Mouse (Mus musculus) ES-E14 (cell line): ENCODE data around the gene Prss48.

Source experiments
- CHD2 ChIP-seq: IDR thresholded peaks from 2 replicates; pipeline ENCODE4 v1.6.1; 2014; ENCODE audit warnings: mild to moderate bottlenecking, low read depth, low read length, inconsistent platforms
- HCFC1 ChIP-seq: IDR thresholded peaks from 2 replicates; pipeline ENCODE4 v1.6.1; 2012; ENCODE audit warnings: low read length, inconsistent platforms, borderline replicate concordance; ENCODE audit not compliant: insufficient read depth
- MAFK ChIP-seq: IDR thresholded peaks from 2 replicates; pipeline ENCODE4 v1.6.1; 2014; ENCODE audit warnings: mild to moderate bottlenecking, low read depth, low read length, inconsistent platforms; ENCODE audit not compliant: insufficient read depth
- ZC3H11A ChIP-seq: IDR thresholded peaks from 2 replicates; pipeline ENCODE4 v1.6.1; 2012; ENCODE audit warnings: low read depth, mild to moderate bottlenecking, inconsistent platforms, low read length, borderline replicate concordance
- ZNF384 ChIP-seq: IDR thresholded peaks from 2 replicates; pipeline ENCODE4 v1.6.1; 2012; ENCODE audit warnings: low read depth, low read length, inconsistent platforms

- TF ChIP-seq MAFK, result no peak
- no peak for TF ChIP-seq ZC3H11A
- no peak for TF ChIP-seq CHD2
- TF ChIP-seq HCFC1, result no peak
- TF ChIP-seq ZNF384, result no peak
These were observed 35.7 kb upstream of the Prss48 start for GRCm38 (mm10) chr3:86037926-86038484.
